Mouse (Mus musculus): ENCODE results near the gene Bend4. TPM values are rescaled to one million over a fixed set of nuclear protein-coding genes. Genes with fewer than 3 reads are reported as not detected.

Bend4 gene
- total and polyA plus RNA-seq, 2 experiments from 2014 or later = 9.5 to 16.1 TPM

GRCm38 (mm10) chr5:67395211-67395851 lies 32.8 kb downstream of the Bend4 start:
- Histone ChIP-seq H3K4me2 (ENCODE audit: low read depth, low read length, poor library complexity, severe bottlenecking) (no peak overlapping the region), H3K9me3 (ENCODE audit: low read length) (no peaks in the 10 kb centered on the region), H3K4me3 (ENCODE audit: low read depth, low read length) (no peak overlapping the region), H3K27me3 (ENCODE audit: insufficient read depth, low read length) (no peaks in the 10 kb centered on the region), H3K4me1 (ENCODE audit: insufficient read depth, low read length) (no peaks in the 10 kb centered on the region), H3K36me3 (ENCODE audit: insufficient read depth, low read length) (peaks cover 8% of the 10 kb centered on the region; the same call in 1 of the 2 replicates), H3K27ac (ENCODE audit: low read depth, low read length) (no peak overlapping the region), H3K9ac (replicated peaks; ENCODE audit: low read length, poor library complexity, severe bottlenecking) (no peak overlapping the region)
- no peak for ATAC-seq (ENCODE audit: low FRiP score)
- 92% methylated on average over 11 of the region's 11 CpGs for WGBS
- DNase-seq (ENCODE audit: low spot score) = no peak
- no peak for TF ChIP-seq CTCF (IDR thresholded peaks at IDR 0.05)

GRCm38 (mm10) chr5:67393951-67394350 lies 34.2 kb downstream of the Bend4 start:
- no peak overlapping the region for H3K9ac ChIP-seq (replicated peaks; ENCODE audit: low read length, poor library complexity, severe bottlenecking)
- no peaks in the 10 kb centered on the region for H3K4me1 ChIP-seq (ENCODE audit: insufficient read depth, low read length)
- WGBS = 87% methylated on average over 6 of the region's 6 CpGs
- H3K27ac ChIP-seq (ENCODE audit: low read depth, low read length) = no peak overlapping the region
- TF ChIP-seq CTCF (IDR thresholded peaks at IDR 0.05) = no peak
- no peaks in the 10 kb centered on the region for H3K27me3 ChIP-seq (ENCODE audit: insufficient read depth, low read length)
- no peak overlapping the region for H3K4me2 ChIP-seq (ENCODE audit: low read depth, low read length, poor library complexity, severe bottlenecking)
- peaks cover 8% of the 10 kb centered on the region; the same call in 1 of the 2 replicates for H3K36me3 ChIP-seq (ENCODE audit: insufficient read depth, low read length)
- no peak overlapping the region for H3K4me3 ChIP-seq (ENCODE audit: low read depth, low read length)
- DNase-seq (ENCODE audit: low spot score) (no peak), ATAC-seq (ENCODE audit: low FRiP score) (no peak)
- H3K9me3 ChIP-seq (ENCODE audit: low read length) = no peaks in the 10 kb centered on the region

DNA sequence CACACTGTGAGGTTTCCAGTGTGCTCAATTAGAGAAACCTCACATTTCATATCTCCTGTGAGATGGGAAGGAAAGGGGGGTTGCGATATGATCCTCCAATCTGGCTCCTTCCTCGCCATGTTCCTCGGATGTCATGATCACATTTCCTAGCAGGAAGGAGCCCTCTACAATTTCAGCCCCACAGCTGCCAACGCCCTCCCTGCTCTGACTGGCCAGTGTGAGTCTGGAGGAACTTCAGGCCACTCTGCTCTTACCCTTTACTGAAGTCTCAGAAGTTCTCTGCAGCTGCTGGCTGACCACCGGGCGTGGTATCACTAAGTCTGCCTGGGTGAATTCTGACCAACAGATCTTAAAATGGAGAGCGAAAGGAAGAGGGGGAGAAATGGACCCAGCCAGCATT lies 45.6 kb downstream of the Bend4 start:
- no peak overlapping the region for H3K9ac ChIP-seq (replicated peaks; ENCODE audit: low read length, poor library complexity, severe bottlenecking)
- TF ChIP-seq CTCF (IDR thresholded peaks at IDR 0.05) = no peak
- H3K4me1 ChIP-seq (ENCODE audit: insufficient read depth, low read length) = no peaks in the 10 kb centered on the region
- ATAC-seq (ENCODE audit: low FRiP score) (no peak), DNase-seq (ENCODE audit: low spot score) (no peak)
- no peak overlapping the region for H3K4me2 ChIP-seq (ENCODE audit: low read depth, low read length, poor library complexity, severe bottlenecking)
- no peak overlapping the region for H3K27ac ChIP-seq (ENCODE audit: low read depth, low read length)
- H3K27me3 ChIP-seq (ENCODE audit: insufficient read depth, low read length) = no peaks in the 10 kb centered on the region
- no peak overlapping the region for H3K4me3 ChIP-seq (ENCODE audit: low read depth, low read length)
- WGBS = 94% methylated on average over 7 of the region's 7 CpGs
- no peaks in the 10 kb centered on the region for H3K9me3 ChIP-seq (ENCODE audit: low read length)
- H3K36me3 ChIP-seq (ENCODE audit: insufficient read depth, low read length) = peaks cover 8% of the 10 kb centered on the region

GRCm38 (mm10) chr5:67381690-67382089 lies 46.4 kb downstream of the Bend4 start:
- ATAC-seq (ENCODE audit: low FRiP score) (no peak), DNase-seq (ENCODE audit: low spot score) (no peak)
- H3K36me3 ChIP-seq (ENCODE audit: insufficient read depth, low read length) = peaks cover 8% of the 10 kb centered on the region
- 46% methylated on average over 2 of the region's 2 CpGs for WGBS
- no peaks in the 10 kb centered on the region for H3K4me1 ChIP-seq (ENCODE audit: insufficient read depth, low read length)
- H3K27me3 ChIP-seq (ENCODE audit: insufficient read depth, low read length) = no peaks in the 10 kb centered on the region
- TF ChIP-seq CTCF (IDR thresholded peaks at IDR 0.05) = no peak
- H3K4me3 ChIP-seq (ENCODE audit: low read depth, low read length) = no peak overlapping the region
- H3K4me2 ChIP-seq (ENCODE audit: low read depth, low read length, poor library complexity, severe bottlenecking) = no peak overlapping the region
- no peak overlapping the region for H3K9ac ChIP-seq (replicated peaks; ENCODE audit: low read length, poor library complexity, severe bottlenecking)
- no peaks in the 10 kb centered on the region for H3K9me3 ChIP-seq (ENCODE audit: low read length)
- H3K27ac ChIP-seq (ENCODE audit: low read depth, low read length) = no peak overlapping the region

DNA sequence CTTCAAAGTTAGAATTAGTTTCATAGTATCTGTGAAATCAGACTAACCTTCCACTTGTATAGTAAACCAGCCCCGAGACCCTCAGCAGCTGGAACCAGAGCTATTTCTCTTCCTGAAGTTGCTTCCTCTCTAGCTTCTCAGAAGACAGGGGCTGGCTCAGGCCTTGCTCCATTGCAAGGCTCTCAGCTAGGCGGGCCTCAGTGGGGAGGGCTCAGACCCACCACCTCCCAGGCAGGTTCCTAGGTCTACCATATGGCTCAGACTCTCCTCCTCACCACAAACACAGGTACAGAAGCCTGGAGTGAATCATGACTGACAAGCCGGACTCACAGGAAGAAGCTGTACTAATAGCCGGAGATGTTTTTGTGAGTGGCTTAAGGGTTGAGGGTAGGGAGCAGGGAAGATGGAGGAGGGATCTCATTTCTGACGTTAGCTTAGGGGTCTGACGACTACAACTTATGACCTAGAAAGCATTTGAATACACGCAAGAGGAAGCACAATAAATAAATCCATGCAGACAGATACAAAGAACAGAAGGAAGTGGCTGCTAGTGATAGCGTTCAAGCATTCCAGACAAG lies 51.0 kb downstream of the Bend4 start:
- no peak for TF ChIP-seq CTCF (IDR thresholded peaks at IDR 0.05)
- Histone ChIP-seq H3K4me1 (ENCODE audit: insufficient read depth, low read length) (no peaks in the 10 kb centered on the region), H3K4me3 (ENCODE audit: low read depth, low read length) (no peak overlapping the region), H3K9ac (replicated peaks; ENCODE audit: low read length, poor library complexity, severe bottlenecking) (no peak overlapping the region), H3K27ac (ENCODE audit: low read depth, low read length) (no peak overlapping the region), H3K9me3 (ENCODE audit: low read length) (no peaks in the 10 kb centered on the region), H3K36me3 (ENCODE audit: insufficient read depth, low read length) (no peaks in the 10 kb centered on the region), H3K4me2 (ENCODE audit: low read depth, low read length, poor library complexity, severe bottlenecking) (no peak overlapping the region), H3K27me3 (ENCODE audit: insufficient read depth, low read length) (no peaks in the 10 kb centered on the region)
- ATAC-seq (ENCODE audit: low FRiP score) (no peak), DNase-seq (ENCODE audit: low spot score) (no peak)
- 86% methylated on average over 8 of the region's 8 CpGs for WGBS

DNA sequence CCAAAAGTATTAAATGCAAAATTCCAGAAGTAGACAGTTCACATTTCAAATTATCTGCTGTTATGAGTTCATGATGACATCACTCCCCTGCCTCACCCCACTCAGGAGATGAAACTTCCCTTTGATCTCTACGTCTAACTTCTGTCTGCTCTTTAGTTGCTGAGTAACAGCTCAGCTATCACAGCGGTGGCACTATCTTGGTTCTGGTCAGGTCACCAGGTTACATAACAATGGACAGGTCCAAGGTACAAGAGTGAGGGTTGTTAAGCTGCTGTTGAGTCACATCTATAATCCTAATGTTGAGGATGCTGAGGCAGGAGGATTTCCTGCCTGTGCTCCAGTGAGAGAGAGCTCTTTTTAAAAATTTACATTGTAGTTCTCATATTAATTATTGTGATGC lies 65.2 kb downstream of the Bend4 start:
- ATAC-seq (ENCODE audit: low FRiP score) (no peak), DNase-seq (ENCODE audit: low spot score) (no peak)
- Histone ChIP-seq H3K27ac (ENCODE audit: low read depth, low read length) (no peak overlapping the region), H3K27me3 (ENCODE audit: insufficient read depth, low read length) (no peaks in the 10 kb centered on the region), H3K4me1 (ENCODE audit: insufficient read depth, low read length) (no peaks in the 10 kb centered on the region), H3K9ac (replicated peaks; ENCODE audit: low read length, poor library complexity, severe bottlenecking) (no peak overlapping the region), H3K36me3 (ENCODE audit: insufficient read depth, low read length) (no peaks in the 10 kb centered on the region), H3K4me2 (ENCODE audit: low read depth, low read length, poor library complexity, severe bottlenecking) (no peak overlapping the region), H3K4me3 (ENCODE audit: low read depth, low read length) (no peak overlapping the region), H3K9me3 (ENCODE audit: low read length) (no peaks in the 10 kb centered on the region)
- no peak for TF ChIP-seq CTCF (IDR thresholded peaks at IDR 0.05)
- 86% methylated on average over 2 of the region's 2 CpGs for WGBS
